Mouse (Mus musculus): ENCODE data around the gene Slc35f2. TPM values are rescaled to one million over a fixed set of nuclear protein-coding genes. Genes with fewer than 3 reads are reported as not detected.
A peak's percentile ranks its signal among the peaks of the same experiment; 100 is the strongest.

The Slc35f2 gene
- polyA plus RNA-seq, 1 experiment from 2014 or later: 18.0 TPM

- H3K4me1 ChIP-seq (replicated peaks): peaks cover 4% of the 10 kb centered on the region; the same call in 1 of the 2 replicates
- peak overlapping the region; percentile 57 for H3K9ac ChIP-seq
- H3K36me3 ChIP-seq: no peaks in the 10 kb centered on the region
- peak overlapping the region; percentile 64 for H3K4me2 ChIP-seq
- H3K27me3 ChIP-seq: no peaks in the 10 kb centered on the region
- H3K27ac ChIP-seq (replicated peaks): peak overlapping the region; percentile 81
- ATAC-seq (ENCODE audit: low FRiP score, low read depth): peak; percentile 73
- H3K9me3 ChIP-seq: no peaks in the 10 kb centered on the region
- WGBS: 36% methylated on average over 2 of the region's 2 CpGs
- peak overlapping the region; percentile 45 for H3K4me3 ChIP-seq
Measured at GRCm38 (mm10) chr9:53829866-53830209, 58.5 kb downstream of the Slc35f2 start.

GRCm38 (mm10) chr9:53835039-53835438 lies 63.7 kb downstream of the Slc35f2 start:
- 76% methylated on average over 3 of the region's 3 CpGs for WGBS
- Histone ChIP-seq H3K27ac (replicated peaks) (no peak overlapping the region), H3K9me3 (no peaks in the 10 kb centered on the region), H3K4me2 (no peak overlapping the region), H3K4me3 (no peak overlapping the region), H3K4me1 (replicated peaks) (no peaks in the 10 kb centered on the region), H3K36me3 (no peaks in the 10 kb centered on the region), H3K9ac (no peak overlapping the region), H3K27me3 (no peaks in the 10 kb centered on the region)
- ATAC-seq (ENCODE audit: low FRiP score, low read depth): no peak

GRCm38 (mm10) chr9:53835976-53836375 lies 64.6 kb downstream of the Slc35f2 start:
- H3K4me2 ChIP-seq: no peak overlapping the region
- H3K9me3 ChIP-seq: no peaks in the 10 kb centered on the region
- no peak for ATAC-seq (ENCODE audit: low FRiP score, low read depth)
- no peak overlapping the region for H3K9ac ChIP-seq
- H3K4me3 ChIP-seq: no peak overlapping the region
- no peaks in the 10 kb centered on the region for H3K36me3 ChIP-seq
- no peaks in the 10 kb centered on the region for H3K4me1 ChIP-seq (replicated peaks)
- 73% methylated on average over 4 of the region's 4 CpGs for WGBS
- no peak overlapping the region for H3K27ac ChIP-seq (replicated peaks)
- no peaks in the 10 kb centered on the region for H3K27me3 ChIP-seq

GRCm38 (mm10) chr9:53838816-53839215 lies 67.5 kb downstream of the Slc35f2 start:
- H3K4me2 ChIP-seq: no peak overlapping the region
- no peaks in the 10 kb centered on the region for H3K36me3 ChIP-seq
- no peak overlapping the region for H3K4me3 ChIP-seq
- no peaks in the 10 kb centered on the region for H3K27me3 ChIP-seq
- ATAC-seq (ENCODE audit: low FRiP score, low read depth): no peak
- H3K4me1 ChIP-seq (replicated peaks): no peaks in the 10 kb centered on the region
- H3K9me3 ChIP-seq: no peaks in the 10 kb centered on the region
- 78% methylated on average over 8 of the region's 8 CpGs for WGBS
- H3K27ac ChIP-seq (replicated peaks): no peak overlapping the region
- no peak overlapping the region for H3K9ac ChIP-seq

GRCm38 (mm10) chr9:53848548-53848947 lies 77.2 kb downstream of the Slc35f2 start:
- no peak overlapping the region for H3K27ac ChIP-seq (replicated peaks)
- no peak overlapping the region for H3K9ac ChIP-seq
- H3K4me1 ChIP-seq (replicated peaks): no peaks in the 10 kb centered on the region
- H3K27me3 ChIP-seq: no peaks in the 10 kb centered on the region
- no peaks in the 10 kb centered on the region for H3K36me3 ChIP-seq
- 68% methylated on average over 8 of the region's 8 CpGs for WGBS
- no peaks in the 10 kb centered on the region for H3K9me3 ChIP-seq
- H3K4me3 ChIP-seq: no peak overlapping the region
- ATAC-seq (ENCODE audit: low FRiP score, low read depth): no peak
- no peak overlapping the region for H3K4me2 ChIP-seq

GRCm38 (mm10) chr9:53849864-53850263 lies 78.5 kb downstream of the Slc35f2 start, which contains the start of gene Sln:
Sln (plus strand) TSS chr9:53850164.
- Histone ChIP-seq H3K9me3 (no peaks in the 10 kb centered on the region), H3K27me3 (no peaks in the 10 kb centered on the region), H3K4me3 (no peak within 1 kb of the TSS), H3K36me3 (no peaks in the 10 kb centered on the region), H3K4me1 (replicated peaks) (no peaks in the 10 kb centered on the region), H3K27ac (replicated peaks) (no peak within 1 kb of the TSS), H3K4me2 (no peak within 1 kb of the TSS), H3K9ac (no peak within 1 kb of the TSS)
- ATAC-seq (ENCODE audit: low FRiP score, low read depth): no peak
- 88% methylated on average over 4 of the region's 4 CpGs for WGBS

- no peak for ATAC-seq (ENCODE audit: low FRiP score, low read depth)
- 85% methylated on average over 4 of the region's 4 CpGs for WGBS
Measured at GRCm38 (mm10) chr9:53852158-53852557, 80.8 kb downstream of the Slc35f2 start.

GRCm38 (mm10) chr9:53853672-53854071 lies 82.3 kb downstream of the Slc35f2 start:
- Histone ChIP-seq H3K4me3 (no peak overlapping the region), H3K27ac (replicated peaks) (no peak overlapping the region), H3K9ac (no peak overlapping the region), H3K9me3 (no peaks in the 10 kb centered on the region), H3K36me3 (no peaks in the 10 kb centered on the region), H3K4me1 (replicated peaks) (no peaks in the 10 kb centered on the region), H3K4me2 (no peak overlapping the region), H3K27me3 (no peaks in the 10 kb centered on the region)
- 76% methylated on average over 1 of the region's 1 CpGs for WGBS
- ATAC-seq (ENCODE audit: low FRiP score, low read depth): no peak

More at GRCm38 (mm10) chr9:53852158-53852557, 80.8 kb downstream of the Slc35f2 start:
- no peak overlapping the region for H3K4me2 ChIP-seq
- no peak overlapping the region for H3K4me3 ChIP-seq
- H3K36me3 ChIP-seq: no peaks in the 10 kb centered on the region
- H3K9ac ChIP-seq: no peak overlapping the region
- H3K27me3 ChIP-seq: no peaks in the 10 kb centered on the region
- H3K9me3 ChIP-seq: no peaks in the 10 kb centered on the region
- no peaks in the 10 kb centered on the region for H3K4me1 ChIP-seq (replicated peaks)
- H3K27ac ChIP-seq (replicated peaks): no peak overlapping the region

- no peak overlapping the region for H3K4me2 ChIP-seq
- no peak overlapping the region for H3K27ac ChIP-seq (replicated peaks)
- H3K27me3 ChIP-seq: no peaks in the 10 kb centered on the region
- H3K4me1 ChIP-seq (replicated peaks): no peaks in the 10 kb centered on the region
- H3K36me3 ChIP-seq: no peaks in the 10 kb centered on the region
- no peaks in the 10 kb centered on the region for H3K9me3 ChIP-seq
- no peak overlapping the region for H3K4me3 ChIP-seq
- 90% methylated on average over 1 of the region's 1 CpGs for WGBS
- no peak overlapping the region for H3K9ac ChIP-seq
- no peak for ATAC-seq (ENCODE audit: low FRiP score, low read depth)
Measured at GRCm38 (mm10) chr9:53854525-53854924, 83.2 kb downstream of the Slc35f2 start.

GRCm38 (mm10) chr9:53857864-53858263 lies 86.5 kb downstream of the Slc35f2 start:
- Histone ChIP-seq H3K27me3 (no peaks in the 10 kb centered on the region), H3K36me3 (no peaks in the 10 kb centered on the region), H3K4me2 (no peak overlapping the region), H3K27ac (replicated peaks) (no peak overlapping the region), H3K9me3 (no peaks in the 10 kb centered on the region), H3K4me1 (replicated peaks) (no peaks in the 10 kb centered on the region), H3K9ac (no peak overlapping the region), H3K4me3 (no peak overlapping the region)
- no peak for ATAC-seq (ENCODE audit: low FRiP score, low read depth)
- WGBS: 82% methylated on average over 5 of the region's 5 CpGs

Other genes with a start within 250 kb of the Slc35f2 start
- 7.7 and 10.5 TPM in 2 replicates for gene Atm, start 234.8 kb upstream of the Slc35f2 start, polyA plus RNA-seq (2015; fragmentation: Nextera tagmentation; extraction: Ambion mirVana)
- 10.8 and 10.9 TPM in 2 replicates for gene Npat, start 234.5 kb upstream of the Slc35f2 start, polyA plus RNA-seq (2015; fragmentation: Nextera tagmentation; extraction: Ambion mirVana)
- gene Acat1, start 161.2 kb upstream of the Slc35f2 start, polyA plus RNA-seq (2015; fragmentation: Nextera tagmentation; extraction: Ambion mirVana): 163 and 166 TPM in 2 replicates
- gene Cul5, start 101.5 kb upstream of the Slc35f2 start, polyA plus RNA-seq (2015; fragmentation: Nextera tagmentation; extraction: Ambion mirVana): 36.7 and 38.8 TPM in 2 replicates
- gene Rab39, start 65.3 kb upstream of the Slc35f2 start, polyA plus RNA-seq (2015; fragmentation: Nextera tagmentation; extraction: Ambion mirVana): 3.2 and 3.3 TPM in 2 replicates
- gene Sln, start 78.6 kb downstream of the Slc35f2 start, polyA plus RNA-seq (2015; fragmentation: Nextera tagmentation; extraction: Ambion mirVana): 0.14 and 0.20 TPM in 2 replicates
- gene Elmod1, start 203.8 kb downstream of the Slc35f2 start, polyA plus RNA-seq (2015; fragmentation: Nextera tagmentation; extraction: Ambion mirVana): 17.4 and 22.0 TPM in 2 replicates